Mouse (Mus musculus) hindbrain, embryonic 14.5 days (tissue): Measurements from ENCODE around the gene Slc22a14. TPM values are rescaled to one million over a fixed set of nuclear protein-coding genes. Genes with fewer than 3 reads are reported as not detected.

ENCODE experiments used
- ATAC-seq: fragments of 200-750 bp; cut with Nextera tagmentation; 2 replicates; pipeline ENCODE4 v1.8.0; 2017; ENCODE audit warnings: moderate number of reproducible peaks, mild to moderate bottlenecking, moderate TSS enrichment, moderate library complexity; ENCODE audit not compliant: low FRiP score
- DNase-seq: peaks from one replicate; pipeline ENCODE4 v3.0.0-alpha.2; 2015; ENCODE audit warnings: low spot score
- H3K27ac ChIP-seq: fragments of 300-500 bp; sonication (generic); 2 replicates; pipeline ENCODE4 v1.5.1; 2014; ENCODE audit warnings: mild to moderate bottlenecking, moderate library complexity
- H3K27me3 ChIP-seq: fragments of 300-500 bp; sonication (generic); 2 replicates; pipeline ENCODE4 v1.6.1; 2014; ENCODE audit warnings: mild to moderate bottlenecking, low read length, mixed read lengths; ENCODE audit not compliant: control insufficient read depth, insufficient read depth
- H3K36me3 ChIP-seq: fragments of 300-500 bp; sonication (generic); replicated peaks from 2 replicates; pipeline ENCODE4 v1.6.1; 2014; ENCODE audit not compliant: control insufficient read depth, insufficient read depth
- H3K4me1 ChIP-seq: fragments of 300-500 bp; sonication (generic); replicated peaks from 2 replicates; pipeline ENCODE4 v1.6.1; 2014; ENCODE audit warnings: antibody characterized with exemption, low read length, mixed read lengths; ENCODE audit not compliant: control insufficient read depth, insufficient read depth
- H3K4me2 ChIP-seq: fragments of 300-500 bp; sonication (generic); replicated peaks from 2 replicates; pipeline ENCODE4 v1.6.1; 2014; ENCODE audit warnings: mild to moderate bottlenecking, moderate library complexity
- H3K4me3 ChIP-seq: fragments of 300-500 bp; sonication (generic); replicated peaks from 2 replicates; pipeline ENCODE4 v1.5.1; 2014; ENCODE audit warnings: mild to moderate bottlenecking, low read length
- H3K9ac ChIP-seq: fragments of 300-500 bp; sonication (generic); 2 replicates; pipeline ENCODE4 v1.6.1; 2014
- H3K9me3 ChIP-seq: fragments of 300-500 bp; sonication (generic); 2 replicates; pipeline ENCODE4 v1.6.1; 2016; ENCODE audit warnings: low read length; ENCODE audit not compliant: control insufficient read depth
- WGBS: fragments of 180-500 bp; shearing (Covaris S2); extraction: QIAGEN DNeasy Blood & Tissue Kit; methylation state at CpG from one replicate; pipeline ENCODE4 v1.1.7; 2014; 5-methylcytosine and 5-hydroxymethylcytosine counted together
- polyA plus RNA-seq: library from polyadenylated mRNA; unstranded; fragments of >200 nt; fragmentation: Nextera tagmentation; extraction: Ambion mirVana; gene quantifications from 2 replicates; pipeline ENCODE4 v1.2.1, GENCODE M21; 2014

Slc22a14 gene
- polyA plus RNA-seq, 1 experiment from 2014 or later, result not detected

- no peaks in the 10 kb centered on the region for H3K36me3 ChIP-seq
- no peak within 1 kb of the TSS for H3K9ac ChIP-seq
- ATAC-seq (no peak), DNase-seq (no peak)
- H3K27ac ChIP-seq, result no peak within 1 kb of the TSS
- WGBS, result 95% methylated on average over 4 of the region's 4 CpGs
- H3K4me2 ChIP-seq, result no peak within 1 kb of the TSS
- H3K27me3 ChIP-seq, result no peaks in the 10 kb centered on the region
- H3K4me1 ChIP-seq, result no peaks in the 10 kb centered on the region
- H3K9me3 ChIP-seq, result peaks cover 8% of the 10 kb centered on the region; the same call in 1 of the 2 replicates
- H3K4me3 ChIP-seq, result no peak within 1 kb of the TSS
Measured at GRCm38 (mm10) chr9:119208998-119209397, 156.4 kb downstream of the Slc22a14 start, which contains the start of gene Slc22a13. Slc22a13 (minus strand) TSS chr9:119209098.

GRCm38 (mm10) chr9:119207113-119207512, 158.2 kb downstream of the Slc22a14 start:
- Histone ChIP-seq H3K36me3 (no peaks in the 10 kb centered on the region), H3K9me3 (peaks cover 14% of the 10 kb centered on the region; the same call in 1 of the 2 replicates), H3K9ac (no peak overlapping the region), H3K27ac (no peak overlapping the region), H3K4me1 (no peaks in the 10 kb centered on the region), H3K4me3 (no peak overlapping the region), H3K27me3 (no peaks in the 10 kb centered on the region), H3K4me2 (no peak overlapping the region)
- 80% methylated on average over 4 of the region's 4 CpGs for WGBS
- ATAC-seq (no peak), DNase-seq (no peak)

GRCm38 (mm10) chr9:119206666-119207065, 158.7 kb downstream of the Slc22a14 start:
- H3K27me3 ChIP-seq, result no peaks in the 10 kb centered on the region
- H3K4me3 ChIP-seq, result no peak overlapping the region
- H3K9ac ChIP-seq, result no peak overlapping the region
- peaks cover 14% of the 10 kb centered on the region; the same call in 1 of the 2 replicates for H3K9me3 ChIP-seq
- H3K4me2 ChIP-seq, result no peak overlapping the region
- WGBS, result 91% methylated on average over 2 of the region's 2 CpGs
- no peaks in the 10 kb centered on the region for H3K4me1 ChIP-seq
- DNase-seq (no peak), ATAC-seq (no peak)
- H3K36me3 ChIP-seq, result no peaks in the 10 kb centered on the region
- no peak overlapping the region for H3K27ac ChIP-seq

- 96% methylated on average over 5 of the region's 5 CpGs for WGBS
- no peak for ATAC-seq
Measured at GRCm38 (mm10) chr9:119205756-119206155, 159.6 kb downstream of the Slc22a14 start.

GRCm38 (mm10) chr9:119203617-119204016, 161.7 kb downstream of the Slc22a14 start:
- Histone ChIP-seq H3K27me3 (no peaks in the 10 kb centered on the region), H3K36me3 (no peaks in the 10 kb centered on the region), H3K9me3 (peaks cover 14% of the 10 kb centered on the region; the same call in 1 of the 2 replicates), H3K4me1 (no peaks in the 10 kb centered on the region), H3K4me3 (no peak overlapping the region), H3K4me2 (no peak overlapping the region), H3K27ac (no peak overlapping the region), H3K9ac (no peak overlapping the region)
- WGBS, result 94% methylated on average over 9 of the region's 9 CpGs
- no peak for DNase-seq
- ATAC-seq, result no peak

More at GRCm38 (mm10) chr9:119205756-119206155, 159.6 kb downstream of the Slc22a14 start:
- Histone ChIP-seq H3K9me3 (peaks cover 14% of the 10 kb centered on the region; the same call in 1 of the 2 replicates), H3K36me3 (no peaks in the 10 kb centered on the region), H3K4me1 (no peaks in the 10 kb centered on the region), H3K4me2 (no peak overlapping the region), H3K4me3 (no peak overlapping the region), H3K9ac (no peak overlapping the region), H3K27ac (no peak overlapping the region), H3K27me3 (no peaks in the 10 kb centered on the region)
- DNase-seq, result no peak

GRCm38 (mm10) chr9:119201653-119202052, 163.7 kb downstream of the Slc22a14 start:
- ATAC-seq, result no peak
- peaks cover 14% of the 10 kb centered on the region; the same call in 1 of the 2 replicates for H3K9me3 ChIP-seq
- H3K36me3 ChIP-seq, result no peaks in the 10 kb centered on the region
- DNase-seq, result no peak
- no peak overlapping the region for H3K27ac ChIP-seq
- no peak overlapping the region for H3K4me2 ChIP-seq
- no peak overlapping the region for H3K9ac ChIP-seq
- H3K4me3 ChIP-seq, result no peak overlapping the region
- H3K27me3 ChIP-seq, result no peaks in the 10 kb centered on the region
- 91% methylated on average over 5 of the region's 5 CpGs for WGBS
- H3K4me1 ChIP-seq, result no peaks in the 10 kb centered on the region

GRCm38 (mm10) chr9:119199151-119199861, 166.0 kb downstream of the Slc22a14 start:
- no peak overlapping the region for H3K9ac ChIP-seq
- no peak for ATAC-seq
- H3K4me3 ChIP-seq, result no peak overlapping the region
- no peaks in the 10 kb centered on the region for H3K27me3 ChIP-seq
- 0 out of 2 replicates have a peak, but pooled peaks cover 9% of the 10 kb centered on the region for H3K9me3 ChIP-seq
- no peak overlapping the region for H3K4me2 ChIP-seq
- H3K27ac ChIP-seq, result no peak overlapping the region
- no peaks in the 10 kb centered on the region for H3K36me3 ChIP-seq
- H3K4me1 ChIP-seq, result no peaks in the 10 kb centered on the region
- 86% methylated on average over 10 of the region's 10 CpGs for WGBS
- DNase-seq, result no peak

- Histone ChIP-seq H3K36me3 (no peaks in the 10 kb centered on the region), H3K9me3 (no peaks in the 10 kb centered on the region), H3K27me3 (no peaks in the 10 kb centered on the region), H3K4me3 (no peak overlapping the region), H3K9ac (no peak overlapping the region), H3K4me1 (no peaks in the 10 kb centered on the region), H3K27ac (no peak overlapping the region), H3K4me2 (no peak overlapping the region)
- ATAC-seq (no peak), DNase-seq (peak; percentile 40)
- 38% methylated on average over 11 of the region's 11 CpGs for WGBS
Measured at GRCm38 (mm10) chr9:119192202-119192990, 173.0 kb downstream of the Slc22a14 start.

GRCm38 (mm10) chr9:119181241-119181728, 184.1 kb downstream of the Slc22a14 start:
- H3K4me2 ChIP-seq, result no peak overlapping the region
- H3K36me3 ChIP-seq, result no peaks in the 10 kb centered on the region
- H3K9ac ChIP-seq, result no peak overlapping the region
- no peaks in the 10 kb centered on the region for H3K4me1 ChIP-seq
- peak; percentile 65; the same call in 1 of the 2 replicates for ATAC-seq
- H3K9me3 ChIP-seq, result no peaks in the 10 kb centered on the region
- peak; percentile 25 for DNase-seq
- no peaks in the 10 kb centered on the region for H3K27me3 ChIP-seq
- 45% methylated on average over 3 of the region's 3 CpGs for WGBS
- no peak overlapping the region for H3K4me3 ChIP-seq
- no peak overlapping the region for H3K27ac ChIP-seq
